Mouse (Mus musculus) thymus, adult 2 months (tissue): Measurements from ENCODE around the gene Olfr1458. TPM values are rescaled to one million over a fixed set of nuclear protein-coding genes. Genes with fewer than 3 reads are reported as not detected.

Source experiments
- DNase-seq: peaks from one replicate; pipeline ENCODE4 v3.0.0; 2021
- H3K27ac ChIP-seq: fragments of 200-500 bp; 2 replicates; pipeline ENCODE4 v1.5.1; 2012; ENCODE audit warnings: low read length, control low read depth; ENCODE audit not compliant: control insufficient read depth, insufficient read depth
- H3K27me3 ChIP-seq: fragments of 200-500 bp; 2 replicates; pipeline ENCODE4 v1.6.1; 2012; ENCODE audit warnings: mild to moderate bottlenecking, low read length, moderate library complexity, mixed read lengths; ENCODE audit not compliant: control insufficient read depth, insufficient read depth
- H3K36me3 ChIP-seq: fragments of 200-500 bp; 2 replicates; pipeline ENCODE4 v1.6.1; 2012; ENCODE audit warnings: mild to moderate bottlenecking, low read length, moderate library complexity; ENCODE audit not compliant: control insufficient read depth, insufficient read depth
- H3K4me1 ChIP-seq: fragments of 200-500 bp; replicated peaks from 2 replicates; pipeline ENCODE4 v1.6.1; 2012; ENCODE audit warnings: low read length; ENCODE audit not compliant: control insufficient read depth, insufficient read depth
- H3K4me3 ChIP-seq: fragments of 200-500 bp; 2 replicates; pipeline ENCODE4 v1.5.1; 2012; ENCODE audit warnings: mild to moderate bottlenecking, low read length, control low read depth, moderate library complexity; ENCODE audit not compliant: control insufficient read depth, insufficient read depth
- CTCF ChIP-seq: fragments of 200-500 bp; IDR thresholded peaks from 2 replicates; pipeline ENCODE4 v1.5.1; 2012; ENCODE audit warnings: mild to moderate bottlenecking, control low read depth, low read length, moderate library complexity, borderline replicate concordance; ENCODE audit not compliant: control insufficient read depth, poor library complexity, insufficient read depth; ENCODE audit errors: extremely low read depth
- POLR2A ChIP-seq: fragments of 200-500 bp; IDR thresholded peaks from 2 replicates; pipeline ENCODE4 v1.6.1; 2012; ENCODE audit warnings: mild to moderate bottlenecking, low read length, control low read depth, moderate library complexity; ENCODE audit not compliant: control insufficient read depth, poor library complexity, insufficient read depth; ENCODE audit errors: extremely low read depth
- WGBS: fragments of 180-500 bp; shearing (Covaris S2); methylation state at CpG from one replicate; pipeline ENCODE4 v1.1.7; 2018; 5-methylcytosine and 5-hydroxymethylcytosine counted together
- polyA plus RNA-seq: library from polyadenylated mRNA; depleted of rRNA; stranded (reverse); fragments of >200 nt; gene quantifications from 2 replicates; pipeline ENCODE4 v1.2.3, GENCODE M21; 2012; rRNA removed

Olfr1458 gene
- not detected in 2 replicates for polyA plus RNA-seq

GRCm38 (mm10) chr19:13106675-13107074 lies at the start of gene Olfr1458:
Olfr1458 (minus strand) TSS chr19:13106775.
- no peaks in the 10 kb centered on the region for H3K27me3 ChIP-seq
- 88% methylated on average over 3 of the region's 3 CpGs for WGBS
- H3K4me3 ChIP-seq = no peak within 1 kb of the TSS
- no peak for DNase-seq
- no peaks in the 10 kb centered on the region for H3K36me3 ChIP-seq
- TF ChIP-seq POLR2A (no peak), CTCF (no peak)
- no peak within 1 kb of the TSS for H3K27ac ChIP-seq
- H3K4me1 ChIP-seq = no peaks in the 10 kb centered on the region

GRCm38 (mm10) chr19:13149449-13149848 lies 42.9 kb upstream of the Olfr1458 start, which contains the start of gene Olfr1459:
Olfr1459 (minus strand) TSS chr19:13149549.
- Histone ChIP-seq H3K4me3 (no peak within 1 kb of the TSS), H3K4me1 (no peaks in the 10 kb centered on the region), H3K36me3 (no peaks in the 10 kb centered on the region), H3K27me3 (no peaks in the 10 kb centered on the region), H3K27ac (no peak within 1 kb of the TSS)
- DNase-seq = no peak
- WGBS = 93% methylated on average over 1 of the region's 1 CpGs
- no peak for TF ChIP-seq CTCF
- no peak for TF ChIP-seq POLR2A

- DNase-seq = no peak
- Histone ChIP-seq H3K27ac (no peak within 1 kb of the TSS), H3K36me3 (no peaks in the 10 kb centered on the region), H3K4me1 (no peaks in the 10 kb centered on the region), H3K27me3 (no peaks in the 10 kb centered on the region), H3K4me3 (no peak within 1 kb of the TSS)
- WGBS = 79% methylated on average over 2 of the region's 2 CpGs
- TF ChIP-seq CTCF (no peak), POLR2A (no peak)
These were observed 8.8 kb downstream of the Olfr1458 start, which contains the start of gene Olfr1457 for GRCm38 (mm10) chr19:13097791-13098190. Olfr1457 (minus strand) TSS chr19:13097891.

GRCm38 (mm10) chr19:13093908-13094307 lies 12.7 kb downstream of the Olfr1458 start:
- Histone ChIP-seq H3K4me1 (no peaks in the 10 kb centered on the region), H3K27ac (no peak overlapping the region), H3K27me3 (no peaks in the 10 kb centered on the region), H3K36me3 (no peaks in the 10 kb centered on the region), H3K4me3 (no peak overlapping the region)
- 88% methylated on average over 1 of the region's 1 CpGs for WGBS
- TF ChIP-seq POLR2A = no peak
- TF ChIP-seq CTCF = no peak
- DNase-seq = no peak

- DNase-seq = no peak
- WGBS = 81% methylated on average over 2 of the region's 2 CpGs
- no peaks in the 10 kb centered on the region for H3K27me3 ChIP-seq
- H3K4me3 ChIP-seq = no peak within 1 kb of the TSS
- no peak within 1 kb of the TSS for H3K27ac ChIP-seq
- TF ChIP-seq POLR2A (no peak), CTCF (no peak)
- no peaks in the 10 kb centered on the region for H3K36me3 ChIP-seq
- no peaks in the 10 kb centered on the region for H3K4me1 ChIP-seq
These were observed 46.3 kb downstream of the Olfr1458 start, which contains the start of gene Olfr1454 for GRCm38 (mm10) chr19:13060310-13060709. Olfr1454 (plus strand) TSS chr19:13060610.

Other genes starting within 250 kb of the Olfr1458 start
- gene Olfr1444, start 249.5 kb downstream of the Olfr1458 start, polyA plus RNA-seq = 0.40 and 0.62 TPM in 2 replicates
- 0.09 TPM in 1 of 2 replicates, not detected in the other for gene Olfr1445, start 222.9 kb downstream of the Olfr1458 start, polyA plus RNA-seq
- gene Olfr1446, start 213.3 kb downstream of the Olfr1458 start, polyA plus RNA-seq = not detected in 2 replicates
- not detected in 2 replicates for gene Olfr1447, start 203.0 kb downstream of the Olfr1458 start, polyA plus RNA-seq
- not detected in 2 replicates for gene Olfr1448, start 182.4 kb downstream of the Olfr1458 start, polyA plus RNA-seq
- gene Olfr1449, start 175.9 kb downstream of the Olfr1458 start, polyA plus RNA-seq = not detected in 2 replicates
- not detected in 2 replicates for gene Olfr1450, start 156.5 kb downstream of the Olfr1458 start, polyA plus RNA-seq
- gene Olfr1451, start 111.8 kb downstream of the Olfr1458 start, polyA plus RNA-seq = not detected in 2 replicates
- gene Olfr1453, start 78.4 kb downstream of the Olfr1458 start, polyA plus RNA-seq = not detected in 2 replicates
- gene Olfr1454, start 46.2 kb downstream of the Olfr1458 start, polyA plus RNA-seq = not detected in 2 replicates
- not detected in 2 replicates for gene Olfr1457, start 8.9 kb downstream of the Olfr1458 start, polyA plus RNA-seq
- 0.05 TPM in 1 of 2 replicates, not detected in the other for gene Olfr1459, start 42.8 kb upstream of the Olfr1458 start, polyA plus RNA-seq
- not detected in 2 replicates for gene Olfr1461, start 56.2 kb upstream of the Olfr1458 start, polyA plus RNA-seq
- not detected in 2 replicates for gene Olfr1462, start 79.0 kb upstream of the Olfr1458 start, polyA plus RNA-seq
- not detected in 2 replicates for gene Olfr1463, start 124.6 kb upstream of the Olfr1458 start, polyA plus RNA-seq
- gene Olfr1465, start 208.8 kb upstream of the Olfr1458 start, polyA plus RNA-seq = not detected in 2 replicates
- gene Olfr1466, start 232.1 kb upstream of the Olfr1458 start, polyA plus RNA-seq = not detected in 2 replicates